Mouse (Mus musculus) ZHBTc4 (cell line): ENCODE measurements around the gene Nectin3.

Experiments
- DNase-seq: peaks from one replicate; pipeline ENCODE4 v3.0.0-alpha.2; 2011; ENCODE audit warnings: low read depth, low spot score

Gene Nectin3

DNA sequence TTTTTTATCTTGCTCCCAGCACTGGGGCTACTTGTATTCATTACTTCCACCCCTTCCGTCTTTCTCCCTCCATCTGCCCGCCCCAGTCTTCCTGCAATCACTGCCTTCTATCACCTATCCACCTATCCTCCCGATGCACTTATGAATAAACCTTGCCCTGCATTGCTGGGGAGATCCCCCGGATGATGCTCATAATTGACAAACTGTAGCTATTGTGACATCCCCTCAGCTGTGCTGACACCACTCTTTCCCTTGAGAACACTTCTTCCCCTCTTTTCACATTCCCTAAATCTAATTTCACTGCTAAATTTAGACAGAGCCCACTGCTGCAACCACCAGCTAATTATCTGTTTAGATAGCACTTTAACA lies at the start of gene Nectin3:
Nectin3 (minus strand) TSS at position 105 of the 369 bp plus-strand sequence.
- no peak for DNase-seq

DNA sequence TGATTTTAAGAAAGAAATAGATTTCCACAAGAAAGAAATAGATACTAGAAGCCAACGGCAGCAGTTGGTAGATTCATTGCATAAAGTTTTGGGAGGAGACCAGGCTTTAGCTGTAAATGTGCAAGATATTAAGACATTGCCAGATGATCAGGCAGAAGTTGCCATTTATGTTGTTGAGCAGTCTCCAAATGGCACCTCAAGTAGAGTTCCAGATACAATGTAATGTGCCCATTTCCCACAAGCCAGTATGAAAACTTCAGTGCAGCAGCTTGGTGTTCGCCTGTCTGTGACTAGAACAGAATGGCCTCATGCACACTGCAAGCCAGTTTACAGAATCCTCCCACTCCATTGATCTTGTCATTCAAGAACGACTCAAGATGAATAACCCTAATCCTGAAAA lies 39.8 kb upstream of the Nectin3 start:
- no peak for DNase-seq

DNA sequence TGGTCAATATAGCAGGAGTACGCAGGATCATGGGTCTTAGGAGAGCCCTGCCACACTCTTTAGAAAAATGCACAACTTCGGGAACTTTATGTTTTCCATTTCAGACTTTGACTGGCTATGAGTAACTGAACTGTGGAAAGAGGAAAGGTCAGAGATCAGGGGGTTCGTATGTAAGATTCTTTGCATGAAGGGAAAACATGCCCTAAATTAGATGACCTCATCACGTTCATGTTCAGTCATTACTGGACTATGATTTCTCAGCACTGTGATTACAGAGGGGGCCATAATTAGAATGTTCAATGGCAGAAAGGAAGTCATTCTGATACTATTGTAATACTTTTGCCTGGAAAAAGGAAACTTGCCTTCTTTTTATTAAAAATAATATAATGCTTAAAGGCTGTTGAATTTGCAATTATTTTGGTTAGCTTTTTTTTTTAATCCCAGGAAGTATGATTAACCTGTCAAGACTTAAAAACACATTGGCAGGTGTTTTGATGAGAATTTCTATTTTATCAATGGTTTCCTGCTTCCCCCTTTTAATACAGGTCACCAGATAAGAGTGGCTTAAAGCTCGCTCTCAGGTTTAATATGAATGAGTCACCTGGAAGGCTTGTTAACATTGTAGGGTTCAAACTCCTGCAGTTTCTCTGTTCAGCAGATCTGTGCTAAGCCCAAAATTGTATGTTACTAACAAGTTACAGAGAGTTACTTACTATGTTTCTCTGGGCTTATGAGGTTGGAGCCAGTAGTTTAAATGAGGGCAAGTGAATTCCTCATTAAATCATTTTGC lies 34.3 kb upstream of the Nectin3 start:
- no peak for DNase-seq

DNA sequence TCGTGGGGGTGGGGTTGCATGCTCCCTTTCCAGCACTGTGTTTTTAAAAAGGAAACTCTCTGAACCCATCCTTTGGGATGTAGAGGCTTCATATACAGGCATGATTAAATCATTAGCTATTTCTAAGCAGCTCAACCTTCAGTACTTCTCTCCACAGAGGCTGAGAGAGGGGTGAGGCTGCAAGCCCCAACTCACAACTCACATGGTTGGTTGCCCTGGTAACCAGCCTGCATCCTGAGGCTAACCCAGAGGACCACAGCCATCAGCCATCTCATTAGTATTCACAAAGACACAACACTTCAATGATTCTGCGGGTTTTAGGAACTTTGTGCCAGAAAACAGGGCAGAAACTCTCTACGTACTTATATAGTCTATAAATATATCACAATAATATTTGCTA lies 32.7 kb upstream of the Nectin3 start:
- DNase-seq: peak; percentile 7

DNA sequence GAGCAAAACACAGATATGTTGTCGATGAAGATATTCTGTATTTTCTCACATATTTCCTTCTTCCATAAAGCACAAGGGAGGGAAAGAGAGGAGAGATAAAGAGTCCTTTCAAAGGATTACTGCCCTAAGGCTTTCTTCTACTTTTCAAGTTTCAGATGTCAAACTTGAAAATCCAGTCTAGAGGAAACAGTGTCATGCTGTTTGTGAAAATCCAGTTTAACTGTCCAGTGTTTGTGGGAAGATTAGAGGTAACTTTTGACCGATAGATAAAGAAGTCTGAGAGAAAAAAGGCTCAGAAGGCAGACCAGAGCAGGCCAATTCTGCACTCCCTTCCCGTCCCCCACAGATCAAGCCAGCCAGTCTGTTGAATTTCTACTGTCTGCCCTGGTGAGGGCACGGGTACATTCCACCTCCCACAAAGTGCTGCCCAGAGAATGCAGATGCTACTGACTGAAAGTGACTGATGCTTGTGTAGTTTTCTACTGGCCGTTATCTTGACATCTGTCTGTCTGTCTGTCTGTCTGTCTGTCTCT lies 22.6 kb upstream of the Nectin3 start:
- no peak for DNase-seq

DNA sequence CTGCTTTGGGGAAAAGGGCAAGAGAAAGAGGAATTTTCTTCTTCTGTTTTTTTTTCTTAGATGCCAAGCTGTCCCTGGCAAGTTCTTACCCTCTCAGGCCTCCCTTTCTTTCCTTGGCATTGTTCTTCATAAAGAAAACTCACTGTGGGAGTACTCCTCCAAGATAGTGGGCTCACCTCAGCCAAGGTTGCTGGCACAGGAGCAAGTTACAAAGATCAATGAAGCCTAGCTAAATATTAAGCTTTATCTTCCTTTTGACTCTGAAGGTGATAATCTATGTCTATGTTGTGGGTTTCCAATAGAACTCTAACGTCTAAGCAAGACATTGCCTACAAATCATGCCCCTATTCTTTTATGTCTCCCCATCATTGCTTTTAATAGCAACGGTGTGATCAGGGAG lies 21.3 kb upstream of the Nectin3 start:
- DNase-seq: no peak

DNA sequence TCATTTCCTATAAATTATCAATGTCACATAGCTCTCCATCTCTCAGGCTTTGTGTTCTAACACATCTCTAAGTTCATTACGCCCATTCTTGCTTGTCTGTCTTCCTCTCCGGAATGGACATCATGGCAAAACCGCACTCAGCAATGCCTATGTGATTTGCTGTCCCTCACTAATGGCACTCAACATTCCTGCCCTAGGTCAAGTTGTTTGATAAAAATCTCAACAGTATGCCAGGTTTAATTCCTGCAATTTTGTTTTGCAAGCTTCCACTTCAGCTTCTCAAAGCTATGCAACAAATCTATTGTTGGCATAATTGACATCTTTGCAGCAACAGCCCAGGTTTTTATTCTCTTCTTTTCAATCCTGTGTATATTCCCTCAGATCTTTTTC lies 9.6 kb upstream of the Nectin3 start:
- no peak for DNase-seq

DNA sequence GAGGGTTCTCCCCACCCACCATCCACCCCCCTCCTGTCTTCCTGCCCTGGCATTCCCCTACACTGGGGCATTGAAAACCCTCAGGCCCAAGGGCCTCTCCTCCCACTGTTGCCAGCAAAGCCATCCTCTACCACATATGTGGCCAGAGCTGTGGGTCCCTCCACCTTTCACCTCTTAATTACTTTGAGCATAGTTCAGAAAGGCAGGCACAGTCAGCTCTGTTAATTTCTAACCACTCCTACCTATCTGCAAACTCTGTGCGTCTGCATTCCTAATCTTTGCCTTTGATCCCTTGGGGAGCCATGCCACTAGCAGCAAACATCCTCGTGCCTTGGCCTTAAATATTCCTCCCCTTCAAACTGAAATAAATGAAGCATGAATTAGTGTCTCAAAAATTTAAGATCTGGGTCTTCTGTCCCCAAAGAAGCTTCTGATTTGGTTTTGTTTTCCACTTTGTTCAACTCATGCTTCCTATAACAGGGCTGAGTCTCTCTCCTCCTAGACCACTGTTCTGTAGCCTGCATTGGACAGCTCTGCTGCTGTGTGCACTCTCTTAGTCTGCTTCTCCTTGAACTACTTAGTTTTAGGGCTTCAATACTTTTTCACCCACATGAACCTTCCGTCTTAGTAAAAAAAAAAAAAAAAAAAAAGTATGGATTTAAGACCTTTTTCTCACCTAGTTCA lies 9.1 kb upstream of the Nectin3 start:
- DNase-seq: no peak

DNA sequence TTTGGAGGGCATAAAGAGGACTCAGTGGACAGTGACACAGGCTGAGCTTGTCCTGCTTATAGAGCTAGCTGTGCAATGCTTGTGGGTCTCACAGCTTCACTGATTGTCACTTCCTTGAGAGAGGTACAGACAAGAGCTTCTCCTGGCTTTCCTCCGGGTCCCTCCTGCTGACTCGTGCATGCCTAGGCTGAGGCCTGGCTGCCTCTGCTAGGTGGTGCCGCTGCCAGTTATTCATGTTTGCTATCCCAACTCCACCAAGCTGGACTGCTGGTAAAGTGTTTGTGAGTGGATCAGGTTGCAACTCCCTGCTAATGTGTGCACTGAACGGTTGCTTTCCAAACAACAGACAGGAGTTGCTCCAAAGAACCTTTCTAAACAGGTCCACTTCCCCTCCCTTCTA lies 5.7 kb upstream of the Nectin3 start:
- no peak for DNase-seq

DNA sequence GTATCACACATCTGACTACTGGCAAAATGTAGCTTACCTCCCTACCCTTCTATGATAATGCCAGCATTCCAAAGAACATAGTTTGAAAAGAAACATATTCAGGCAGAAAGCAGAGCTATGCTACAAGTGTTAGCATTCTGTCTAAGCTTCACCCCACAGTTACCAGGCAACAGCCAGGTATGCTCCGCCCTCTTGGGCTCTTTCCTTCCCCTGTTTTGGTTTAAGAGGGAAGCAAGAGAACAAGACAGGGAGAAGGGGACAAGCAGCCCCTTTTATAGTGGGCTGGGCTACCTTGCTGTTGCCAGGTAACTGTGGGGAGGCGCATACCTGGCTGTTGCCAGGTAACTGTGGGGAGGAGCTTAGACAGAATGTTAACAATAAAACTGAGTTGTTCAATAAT lies 4.0 kb upstream of the Nectin3 start:
- peak; percentile 54 for DNase-seq

DNA sequence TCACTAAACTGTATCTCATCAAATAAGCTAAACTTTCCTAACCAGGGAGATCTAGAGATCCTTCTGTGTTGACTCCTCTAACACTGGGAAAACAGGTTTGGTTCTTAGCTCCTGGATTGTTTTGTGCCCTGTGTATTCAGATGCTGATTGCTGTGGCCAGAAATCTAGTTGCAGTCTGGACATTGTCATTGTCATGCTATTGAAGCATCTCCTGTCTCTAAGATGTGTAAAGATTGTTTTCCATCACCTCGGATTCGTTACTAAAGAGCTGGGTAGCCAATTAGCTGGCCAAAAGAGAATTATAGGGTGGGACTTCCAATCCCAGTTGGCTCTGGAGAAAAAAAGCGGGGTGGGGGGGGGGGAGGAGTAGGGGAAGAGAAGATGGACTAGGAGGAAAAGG lies 2.4 kb upstream of the Nectin3 start:
- peak; percentile 93 for DNase-seq

DNA sequence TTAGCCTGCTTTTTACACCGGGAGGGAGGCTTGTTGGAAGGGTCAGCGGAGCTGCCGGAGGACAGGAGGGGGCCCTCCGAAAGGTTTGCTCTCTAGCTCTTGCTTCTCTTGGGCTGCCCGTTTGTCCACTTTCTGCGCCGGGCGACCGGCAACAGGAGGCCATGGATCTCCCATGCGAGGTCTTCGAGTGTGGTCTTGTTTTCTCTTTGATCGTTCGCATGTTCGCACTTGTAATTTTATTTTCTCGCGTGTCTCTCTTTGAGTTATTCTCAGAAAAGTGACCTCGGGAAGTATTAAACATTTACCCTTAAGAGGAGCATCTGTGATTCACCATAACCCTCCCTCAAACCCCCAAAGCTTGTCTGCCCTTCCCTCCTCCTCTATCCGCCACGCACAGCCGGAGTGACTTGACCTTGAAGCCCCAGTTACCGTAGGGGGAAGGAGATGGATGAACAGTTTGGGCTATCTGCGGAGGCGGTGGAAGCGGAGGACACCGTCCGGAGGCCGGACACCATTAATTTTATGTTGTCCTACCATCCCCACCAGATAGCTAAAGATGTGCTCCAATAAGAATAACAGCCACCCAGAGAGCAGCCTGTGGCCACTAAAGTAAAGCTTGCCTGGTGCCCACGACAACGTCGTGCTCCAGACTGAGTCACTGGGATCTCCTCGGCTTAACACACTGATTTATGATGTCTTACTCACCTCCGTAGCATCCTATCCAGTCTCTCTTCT lies 472 bp downstream of the Nectin3 start:
- DNase-seq: peak; percentile 25

DNA sequence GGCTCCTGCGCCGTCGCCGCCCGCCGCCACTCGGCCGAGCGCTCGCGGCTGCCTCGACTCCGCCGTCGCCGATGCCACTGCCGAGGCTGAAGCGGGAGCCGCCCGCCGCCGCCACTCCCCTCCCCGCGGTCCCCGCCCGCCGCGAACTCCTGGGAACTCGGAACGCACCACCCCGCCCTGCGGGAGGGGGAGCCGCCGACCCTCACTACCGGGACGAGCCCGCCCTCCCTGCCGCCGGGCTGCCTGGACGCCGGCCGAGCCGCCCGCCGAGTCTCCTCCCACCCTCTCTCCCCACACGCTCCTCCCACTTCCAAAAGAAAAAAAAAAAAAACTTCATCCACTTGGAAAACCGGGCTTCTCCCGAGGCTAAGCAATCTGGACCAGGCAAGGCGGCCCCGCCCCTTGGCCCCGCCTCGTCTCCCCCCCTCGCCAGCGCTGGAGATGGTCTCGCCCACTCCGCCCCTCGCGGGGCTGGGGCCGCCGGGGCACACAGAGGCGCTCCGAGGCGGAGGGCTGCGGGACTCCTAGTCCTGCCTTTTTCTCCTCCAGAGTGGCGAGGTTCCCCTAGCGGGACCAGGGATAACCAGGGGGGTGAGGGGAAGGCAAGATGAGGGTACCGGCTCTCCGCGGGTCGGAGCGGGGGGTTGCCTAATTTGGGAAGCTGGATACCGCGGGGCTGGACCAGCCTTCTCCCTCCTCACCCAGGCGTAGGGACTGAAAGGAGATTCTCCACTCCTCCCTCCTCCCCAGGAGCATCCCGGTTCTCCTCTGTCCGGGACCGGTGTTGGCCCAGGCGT lies 1.2 kb downstream of the Nectin3 start:
- DNase-seq: peak; percentile 97

DNA sequence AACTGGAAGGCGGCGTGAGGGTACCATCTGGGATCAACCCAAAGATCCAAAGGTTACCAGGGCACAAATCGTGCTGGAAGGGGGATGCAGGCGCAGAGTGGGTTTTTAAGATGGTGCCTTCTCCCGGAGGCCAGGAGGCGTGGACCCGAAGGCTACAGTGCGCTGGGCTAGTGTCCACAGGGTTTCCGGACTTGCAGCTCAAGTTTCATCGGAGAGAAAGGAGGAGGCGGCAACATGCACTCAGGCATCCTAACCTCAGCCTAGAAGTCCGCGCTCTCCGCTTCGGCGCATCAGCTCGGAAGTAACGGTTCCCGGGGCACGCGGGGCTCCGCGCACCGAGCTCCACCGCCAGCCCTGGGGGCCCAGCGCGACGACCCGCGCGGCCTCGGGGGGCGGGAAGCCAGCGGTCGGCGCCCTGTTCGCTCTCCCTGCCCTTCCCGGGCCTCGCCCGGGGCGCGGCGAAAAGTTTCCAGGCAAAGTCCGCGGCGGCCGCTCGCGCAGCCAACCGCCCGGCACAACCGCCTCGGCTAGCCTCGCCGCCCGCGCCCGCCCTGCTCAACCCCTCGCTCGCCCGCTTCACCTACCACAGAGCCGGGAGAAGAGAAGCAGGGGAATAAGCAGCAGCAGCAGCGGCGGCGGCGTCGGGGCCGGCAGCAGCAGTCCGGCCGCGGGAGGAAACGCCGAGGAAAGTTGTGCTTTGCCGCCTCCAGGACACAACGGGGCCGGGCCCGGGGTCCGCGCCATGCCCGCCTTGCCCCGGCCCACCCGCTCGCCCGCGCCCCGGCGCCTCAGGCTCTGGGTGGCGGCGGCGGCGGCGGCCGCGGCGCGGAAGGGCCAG lies 2.1 kb downstream of the Nectin3 start:
- peak; percentile 65 for DNase-seq

DNA sequence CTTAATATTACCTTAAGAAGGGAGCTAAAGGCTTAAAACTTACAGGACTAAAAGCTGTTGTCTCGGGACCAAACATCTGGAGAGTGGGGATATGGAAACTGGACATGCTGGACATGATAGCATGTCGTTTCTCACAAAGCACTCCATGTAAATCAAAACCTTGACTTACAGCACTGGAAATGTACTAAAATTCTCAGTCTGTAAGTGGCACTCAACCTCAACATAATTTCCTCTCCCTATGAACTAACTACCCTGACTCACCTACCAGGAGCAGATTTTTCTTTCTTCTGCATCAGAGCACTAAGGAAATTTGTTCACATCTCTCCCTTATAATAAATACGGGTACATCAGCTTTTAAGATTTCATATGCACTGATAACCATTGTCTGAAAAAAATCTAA lies 3.1 kb downstream of the Nectin3 start:
- DNase-seq: no peak

DNA sequence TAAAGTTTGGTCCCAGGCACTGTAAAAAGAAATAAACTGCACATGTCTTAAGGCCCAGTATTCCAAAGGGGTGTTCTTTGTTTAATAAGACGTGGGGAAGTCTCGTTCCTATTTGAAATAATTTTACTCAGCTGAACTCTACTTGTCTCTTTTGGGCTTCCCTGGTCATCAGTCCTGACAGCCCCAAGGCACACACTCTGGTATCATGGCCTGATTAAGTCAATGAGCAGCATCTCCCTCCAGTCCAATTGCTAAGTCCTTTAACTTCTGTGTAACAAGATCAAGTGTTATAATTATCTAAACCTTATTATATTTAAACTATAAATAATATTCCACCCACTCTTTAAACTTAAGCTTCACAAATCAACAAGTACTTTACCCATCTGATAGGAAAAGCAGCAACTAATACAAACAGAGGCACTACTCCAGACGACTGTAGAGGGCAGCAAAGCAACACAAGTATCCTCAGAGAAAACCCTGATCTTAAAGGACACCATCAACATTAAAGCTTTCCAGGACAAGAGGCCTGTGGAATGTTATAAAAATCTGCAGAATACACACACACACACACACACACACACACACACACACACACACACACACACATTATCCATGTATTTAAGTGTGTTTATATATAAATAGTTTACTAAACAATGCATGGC lies 10.8 kb downstream of the Nectin3 start:
- peak; percentile 59 for DNase-seq

DNA sequence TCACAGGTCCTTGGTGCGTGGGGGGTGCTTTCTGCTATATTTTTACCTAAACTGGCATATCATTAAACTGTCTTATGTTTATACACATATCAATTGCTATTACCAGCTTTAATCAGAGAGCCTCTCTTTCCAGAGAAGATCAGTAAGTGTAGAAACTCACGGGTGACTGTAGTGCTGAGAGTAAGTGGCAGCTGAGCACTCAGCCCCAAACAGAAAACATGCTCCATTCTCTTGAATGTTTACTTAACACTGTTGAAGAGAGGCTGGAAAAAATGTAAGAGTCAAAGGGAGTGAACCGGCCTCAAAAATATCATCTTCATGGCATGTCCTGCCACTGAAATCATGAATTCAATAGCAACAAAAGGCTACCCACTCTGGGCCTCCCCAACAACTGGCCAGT lies 21.0 kb downstream of the Nectin3 start:
- DNase-seq: no peak

DNA sequence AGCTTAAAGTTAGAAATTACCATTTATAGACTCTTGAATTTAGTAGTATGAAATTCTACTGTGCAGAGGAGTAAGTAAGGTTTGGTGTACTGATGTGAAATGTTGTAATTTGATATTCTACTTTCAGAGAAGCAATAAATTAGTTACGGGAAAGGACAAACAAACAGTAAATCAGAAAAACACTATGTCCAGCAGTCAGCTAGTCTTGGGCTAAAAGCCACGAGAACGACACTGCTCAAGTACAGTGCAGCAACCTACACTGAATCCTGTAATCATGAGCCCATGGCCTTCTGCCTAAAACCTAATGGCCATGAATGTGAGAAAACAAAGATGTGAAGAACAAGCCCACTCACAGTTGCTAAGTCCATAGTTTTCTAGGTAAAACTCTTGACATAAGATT lies 46.9 kb downstream of the Nectin3 start:
- DNase-seq: no peak

DNA sequence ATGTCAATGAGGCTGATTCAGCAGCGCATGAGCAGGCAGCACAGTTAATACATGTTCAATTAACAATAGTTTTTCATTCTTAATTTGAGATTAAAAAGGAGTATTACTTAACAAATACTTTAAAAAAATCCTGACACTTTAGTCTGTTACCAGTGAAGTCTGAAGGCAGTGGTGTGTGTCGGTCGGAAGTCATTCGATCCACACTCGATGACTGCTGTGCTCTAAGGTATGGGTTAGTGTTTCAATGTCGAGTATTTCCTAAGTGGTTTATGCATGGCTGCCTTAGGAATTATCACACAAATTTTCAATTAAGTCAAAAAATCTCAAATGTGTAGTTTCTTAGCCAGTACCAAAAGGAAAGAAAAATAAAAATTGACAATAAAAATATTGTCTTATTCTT lies 49.3 kb downstream of the Nectin3 start:
- no peak for DNase-seq

DNA sequence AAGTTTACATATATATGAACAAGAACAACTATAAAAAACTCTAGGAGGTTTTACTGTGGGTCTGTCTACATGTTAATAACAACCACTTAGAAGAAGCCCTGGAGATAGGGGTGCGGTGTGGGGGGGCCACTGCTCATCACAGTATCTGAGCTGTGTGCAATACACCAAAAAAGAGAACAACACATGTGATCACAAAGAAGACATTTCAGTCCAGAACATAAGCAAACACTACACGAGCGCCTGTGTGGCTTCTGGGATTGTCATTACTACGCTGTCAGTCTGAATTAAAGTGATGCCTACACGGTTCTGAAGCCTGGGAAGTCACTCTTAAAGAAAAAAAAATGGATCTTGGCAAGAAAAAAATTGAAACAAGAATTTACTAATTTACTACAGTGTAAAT lies 67.0 kb downstream of the Nectin3 start:
- no peak for DNase-seq
